Mouse (Mus musculus) embryonic stem cell, embryonic (primary cell): ENCODE results near the gene Slit3.

Experiments used
- CTCF ChIA-PET, 4 experiments: fragments of 300-600 bp in 2 of 4; fragments of 350-600 bp in 2 of 4; sonication (Branson Sonifier 250); formaldehyde crosslinking; loops; one replicate each; lab custom pipeline; 2022; ENCODE audit warnings: inconsistent platforms in 2 of 4; lab: Charles Lee
- POLR2A ChIA-PET, 4 experiments: fragments of 300-600 bp in 2 of 4; fragments of 350-600 bp in 2 of 4; sonication (Branson Sonifier 250); formaldehyde crosslinking; loops; one replicate each; lab custom pipeline; 2022; ENCODE audit warnings: antibody characterized with exemption in 4 of 4, inconsistent platforms in 1 of 4; lab: Charles Lee

The Slit3 gene

DNA sequence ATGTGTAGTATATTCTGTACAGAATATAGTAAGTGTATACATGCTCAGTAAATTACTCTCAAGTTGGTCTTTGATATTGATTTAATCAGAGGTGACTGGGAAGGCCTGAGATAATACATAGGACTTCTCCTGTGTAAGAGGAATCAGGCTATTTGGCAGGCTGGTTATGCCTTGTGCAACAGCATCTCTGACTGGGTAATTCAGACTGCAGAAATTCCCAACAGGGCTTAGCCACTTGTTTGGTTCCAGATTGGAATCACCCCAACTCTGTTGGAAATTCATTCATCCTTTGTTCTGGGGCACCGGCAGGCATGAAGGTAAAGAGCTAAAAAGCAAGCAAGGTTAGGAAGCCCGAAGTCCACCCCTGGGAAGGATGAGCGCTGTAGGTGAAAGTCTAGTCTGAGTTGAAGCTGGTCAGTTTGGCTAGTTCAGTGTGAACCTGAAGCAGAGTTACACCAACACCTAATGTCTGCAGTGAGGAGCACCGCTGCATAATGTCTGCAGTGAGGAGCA lies 633.9 kb downstream of the Slit3 start:
- CTCF ChIA-PET = no interaction called here
- POLR2A ChIA-PET = interaction anchor here in 2 of 4 experiments (1.0 to 1.8 kb wide), 2 partner anchors 13 to 15 kb away, joined by 4 to 8 read pairs; partner anchors contain the start of gene Pank3 (in 1 of the 2)

DNA sequence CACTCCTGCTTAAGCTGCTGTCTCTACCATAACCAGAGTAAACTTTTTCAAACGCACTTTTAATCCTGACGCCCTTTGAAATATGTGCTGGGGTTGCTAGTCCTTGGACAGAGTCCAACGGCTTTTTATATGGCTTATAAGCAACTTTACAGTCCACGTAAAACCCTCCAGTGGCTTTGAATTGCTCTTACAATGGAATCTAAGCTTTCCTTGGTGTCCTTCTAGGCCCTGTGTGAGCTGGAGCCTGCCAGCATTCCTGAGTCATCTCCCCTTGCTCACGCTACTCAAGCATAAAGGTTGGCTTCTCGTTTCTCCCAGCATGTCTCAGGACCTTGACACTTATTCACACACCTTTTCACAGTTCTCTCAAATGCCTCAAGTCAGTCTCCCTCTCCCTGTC lies 634.5 kb downstream of the Slit3 start:
- POLR2A ChIA-PET = interaction anchor here in 2 of 4 experiments (1.0 to 1.8 kb wide), 2 partner anchors 12 to 14 kb away, joined by 4 to 8 read pairs; partner anchors contain the start of gene Pank3 (in 1 of the 2)
- CTCF ChIA-PET = no interaction called here

DNA sequence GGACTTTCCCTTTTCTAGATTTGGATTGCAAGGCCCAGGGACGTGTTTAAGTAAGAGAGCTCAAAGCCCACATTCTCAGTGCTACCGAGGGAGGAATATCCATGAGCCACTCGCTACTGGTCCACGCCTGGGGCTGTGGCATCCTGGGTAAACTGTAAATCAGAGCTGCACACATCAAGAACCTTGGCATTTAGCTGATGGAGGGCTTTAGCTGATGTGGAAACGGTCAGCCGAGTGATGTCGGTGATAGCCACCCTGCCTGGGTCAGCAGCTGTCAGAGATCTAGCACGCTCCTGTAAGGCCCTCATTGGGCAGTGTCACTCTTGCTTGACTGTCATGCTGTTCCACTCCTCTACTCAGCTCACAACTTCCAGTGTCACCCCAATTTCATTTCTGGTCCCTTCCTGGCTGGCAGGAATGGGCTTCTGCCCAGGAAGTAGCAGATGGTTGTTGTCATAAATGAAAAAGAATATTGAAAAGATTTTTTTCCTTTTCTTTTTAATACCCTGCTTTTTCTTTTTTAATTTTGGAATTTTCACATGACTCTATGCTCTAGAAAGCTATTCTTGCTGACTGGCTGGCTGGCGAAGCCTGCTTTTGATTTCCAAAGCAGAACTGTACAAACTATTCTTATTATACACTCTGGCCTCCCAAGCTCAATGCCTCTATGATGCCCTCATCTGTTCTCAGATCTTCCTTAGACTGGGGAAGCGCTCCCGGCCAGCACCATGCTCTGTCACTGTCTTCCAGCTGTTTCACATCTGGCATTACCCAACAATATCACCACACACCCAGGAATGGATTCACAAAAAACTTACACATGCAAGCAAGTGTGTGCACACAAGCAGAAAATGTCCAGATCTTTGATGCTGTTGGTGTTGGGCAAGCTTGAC lies 635.6 kb downstream of the Slit3 start:
- CTCF ChIA-PET = interaction anchor here in 2 of 4 experiments (0.6 to 1.0 kb wide), 2 partner anchors 28 kb away, joined by 3 read pairs; no protein-coding TSS in a partner anchor
- POLR2A ChIA-PET = interaction anchor here in 3 of 4 experiments (0.5 to 1.8 kb wide), 4 partner anchors 11 to 928 kb away, joined by 4 to 8 read pairs (median 4); no protein-coding TSS in a partner anchor
